ENCODE assay signal across 8 mouse cellular contexts in genomic region chr4:107254414-107254813, GRCm38 (mm10). TPM values are rescaled to one million over a fixed set of nuclear protein-coding genes. Genes with fewer than 3 reads are reported as not detected.
A peak's percentile ranks its signal among the peaks of the same experiment; 100 is the strongest.
DNase-seq lines count a peak whose midpoint lies in the region; ATAC-seq and TF ChIP-seq lines count a peak whose summit lies in the region.

No protein-coding gene starts in this region.

- WGBS in kidney, postnatal 0 days = 28% methylated on average over 3 of the region's 3 CpGs
- WGBS in embryonic facial prominence, embryonic 11.5 days = 16% methylated on average over 3 of the region's 3 CpGs
- 17% methylated on average over 3 of the region's 3 CpGs for WGBS in neural tube, embryonic 12.5 days

- no peaks in the 10 kb centered on the region for H3K9me3 ChIP-seq in kidney, postnatal 0 days (replicated peaks; ENCODE audit: low read length)
- H3K9me3 ChIP-seq in embryonic facial prominence, embryonic 11.5 days (replicated peaks; ENCODE audit: control insufficient read depth, low read length) = no peaks in the 10 kb centered on the region
- no peaks in the 10 kb centered on the region for H3K9me3 ChIP-seq in neural tube, embryonic 12.5 days

- ATAC-seq in kidney, postnatal 0 days (replicated peaks; ENCODE audit: low FRiP score, low read depth) = no peak
- ATAC-seq in embryonic facial prominence, embryonic 11.5 days (replicated peaks; ENCODE audit: insufficient number of reproducible peaks, low FRiP score, low TSS enrichment, low read depth) = no peak
- ATAC-seq in neural tube, embryonic 12.5 days (ENCODE audit: low FRiP score, low read depth) = no peak

- peak overlapping the region; percentile 81 for H3K27ac ChIP-seq in kidney, postnatal 0 days
- no peak overlapping the region for H3K27ac ChIP-seq in embryonic facial prominence, embryonic 11.5 days (replicated peaks; ENCODE audit: low read depth, low read length)
- peak overlapping the region; percentile 72 for H3K27ac ChIP-seq in neural tube, embryonic 12.5 days

- no peaks in the 10 kb centered on the region for H3K36me3 ChIP-seq in kidney, postnatal 0 days (ENCODE audit: insufficient read depth, low read length)
- H3K36me3 ChIP-seq in embryonic facial prominence, embryonic 11.5 days (replicated peaks; ENCODE audit: control insufficient read depth, insufficient read depth, low read depth, low read length) = no peaks in the 10 kb centered on the region
- H3K36me3 ChIP-seq in neural tube, embryonic 12.5 days = no peaks in the 10 kb centered on the region

- no peak for TF ChIP-seq CTCF in kidney, postnatal 0 days (IDR thresholded peaks at IDR 0.05; ENCODE audit: low read depth)

- H3K27me3 ChIP-seq in kidney, postnatal 0 days (ENCODE audit: insufficient read depth, low read length) = no peaks in the 10 kb centered on the region
- no peaks in the 10 kb centered on the region for H3K27me3 ChIP-seq in embryonic facial prominence, embryonic 11.5 days (ENCODE audit: control insufficient read depth, insufficient read depth, low read length)
- no peaks in the 10 kb centered on the region for H3K27me3 ChIP-seq in neural tube, embryonic 12.5 days (replicated peaks)

- H3K9ac ChIP-seq in kidney, postnatal 0 days (ENCODE audit: low read depth, low read length) = peak overlapping the region; percentile 80
- H3K9ac ChIP-seq in embryonic facial prominence, embryonic 11.5 days (replicated peaks; ENCODE audit: low read length) = peak overlapping the region; percentile 80
- peak overlapping the region; percentile 79 for H3K9ac ChIP-seq in neural tube, embryonic 12.5 days

- peak overlapping the region; percentile 93 for H3K4me3 ChIP-seq in kidney, postnatal 0 days (replicated peaks; ENCODE audit: low read depth, low read length)
- peak overlapping the region; percentile 84 for H3K4me3 ChIP-seq in embryonic facial prominence, embryonic 11.5 days (ENCODE audit: low read depth, low read length)
- peak overlapping the region; percentile 77 for H3K4me3 ChIP-seq in neural tube, embryonic 12.5 days

- no peak for DNase-seq in kidney, postnatal 0 days (ENCODE audit: low spot score)
- no peak for DNase-seq in kidney, adult 11 months
- peak; percentile 23 for DNase-seq in embryonic facial prominence, embryonic 11.5 days (ENCODE audit: low spot score)
- peak; percentile 12 for DNase-seq in induced T-regulatory cell, adult 2 months (ENCODE audit: low read depth)
- DNase-seq in c-Kit-positive CD71-positive TER-119-positive erythroid progenitor cells, embryonic 14.5 days (ENCODE audit: low spot score) = no peak
- no peak for DNase-seq in layer of hippocampus, adult 9-10 months (ENCODE audit: low spot score)
- DNase-seq in lung, postnatal 36 days = no peak

- peaks cover 3% of the 10 kb centered on the region; the same call in 1 of the 2 replicates for H3K4me1 ChIP-seq in kidney, postnatal 0 days (replicated peaks; ENCODE audit: insufficient read depth, low read length)
- no peaks in the 10 kb centered on the region for H3K4me1 ChIP-seq in embryonic facial prominence, embryonic 11.5 days (ENCODE audit: control insufficient read depth, insufficient read depth, low read length)
- peaks cover 12% of the 10 kb centered on the region for H3K4me1 ChIP-seq in neural tube, embryonic 12.5 days

- peak overlapping the region; percentile 83 for H3K4me2 ChIP-seq in kidney, postnatal 0 days (ENCODE audit: low read length)
- H3K4me2 ChIP-seq in embryonic facial prominence, embryonic 11.5 days (ENCODE audit: low read depth, low read length) = peak overlapping the region; percentile 49
- peak overlapping the region; percentile 63 for H3K4me2 ChIP-seq in neural tube, embryonic 12.5 days (replicated peaks)

RNA-seq across cellular contexts. Expression of gene Hspb11, which starts 1.0 kb away (rescaled TPM):
- polyA plus RNA-seq in kidney, postnatal 0 days (2015; fragmentation: Nextera tagmentation; extraction: Ambion mirVana) = 53.7 and 56.7 TPM in 2 replicates
- polyA plus RNA-seq in embryonic facial prominence, embryonic 11.5 days (2014; fragmentation: Nextera tagmentation; extraction: Ambion mirVana) = 27.5 and 37.7 TPM in 2 replicates
- polyA plus RNA-seq in neural tube, embryonic 12.5 days (2016; fragmentation: Nextera tagmentation; extraction: Ambion mirVana) = 42.0 and 45.9 TPM in 2 replicates

RNA-seq across cellular contexts. Expression of gene Lrrc42, which starts 1.1 kb away (rescaled TPM):
- polyA plus RNA-seq in kidney, postnatal 0 days (2015; fragmentation: Nextera tagmentation; extraction: Ambion mirVana) = 72.2 and 80.1 TPM in 2 replicates
- 101 and 105 TPM in 2 replicates for polyA plus RNA-seq in embryonic facial prominence, embryonic 11.5 days (2014; fragmentation: Nextera tagmentation; extraction: Ambion mirVana)
- polyA plus RNA-seq in neural tube, embryonic 12.5 days (2016; fragmentation: Nextera tagmentation; extraction: Ambion mirVana) = 66.3 and 67.6 TPM in 2 replicates

RNA-seq across cellular contexts. Expression of gene Ldlrad1, which starts 45.4 kb away (rescaled TPM):
- polyA plus RNA-seq in kidney, postnatal 0 days (2015; fragmentation: Nextera tagmentation; extraction: Ambion mirVana) = not detected in 2 replicates
- not detected in 2 replicates for polyA plus RNA-seq in embryonic facial prominence, embryonic 11.5 days (2014; fragmentation: Nextera tagmentation; extraction: Ambion mirVana)
- not detected in 2 replicates for polyA plus RNA-seq in neural tube, embryonic 12.5 days (2016; fragmentation: Nextera tagmentation; extraction: Ambion mirVana)

RNA-seq across cellular contexts. Expression of gene Dio1, which starts 52.6 kb away (rescaled TPM):
- polyA plus RNA-seq in kidney, postnatal 0 days (2015; fragmentation: Nextera tagmentation; extraction: Ambion mirVana) = 2.3 and 3.1 TPM in 2 replicates
- polyA plus RNA-seq in embryonic facial prominence, embryonic 11.5 days (2014; fragmentation: Nextera tagmentation; extraction: Ambion mirVana) = not detected in 2 replicates
- polyA plus RNA-seq in neural tube, embryonic 12.5 days (2016; fragmentation: Nextera tagmentation; extraction: Ambion mirVana) = not detected in 2 replicates

RNA-seq across cellular contexts. Expression of gene Yipf1, which starts 59.7 kb away (rescaled TPM):
- 67.5 and 68.8 TPM in 2 replicates for polyA plus RNA-seq in kidney, postnatal 0 days (2015; fragmentation: Nextera tagmentation; extraction: Ambion mirVana)
- 51.8 and 53.6 TPM in 2 replicates for polyA plus RNA-seq in embryonic facial prominence, embryonic 11.5 days (2014; fragmentation: Nextera tagmentation; extraction: Ambion mirVana)
- polyA plus RNA-seq in neural tube, embryonic 12.5 days (2016; fragmentation: Nextera tagmentation; extraction: Ambion mirVana) = 48.9 and 50.5 TPM in 2 replicates

Comparison
In these comparisons a context has a peak if more than half of its experiments do, and no peak if none do; other contexts are left out.
1. DNase-seq: peak in embryonic facial prominence, embryonic 11.5 days (single experiment) and induced T-regulatory cell, adult 2 months (single experiment); none in kidney, postnatal 0 days (single experiment), kidney, adult 11 months (single experiment), c-Kit-positive CD71-positive TER-119-positive erythroid progenitor cells, embryonic 14.5 days (single experiment), layer of hippocampus, adult 9-10 months (single experiment) and lung, postnatal 36 days (single experiment).
2. Peak in every context shown above with its lines, with median percentiles within 50 percentile points of each other: H3K4me2 ChIP-seq, H3K4me3 ChIP-seq and H3K9ac ChIP-seq.